Mouse (Mus musculus) bone marrow macrophage, adult 2 months (primary cell): ENCODE measurements around the gene Tnf.

Experiments used
- CTCF ChIP-seq: IDR thresholded peaks from 2 replicates; pipeline ENCODE4 v1.5.1; 2012; ENCODE audit warnings: low read depth, mild to moderate bottlenecking, low read length, moderate library complexity
- POLR2A ChIP-seq: IDR thresholded peaks from 2 replicates; pipeline ENCODE4 v1.6.1; 2012; ENCODE audit warnings: mild to moderate bottlenecking, low read depth, low read length, borderline replicate concordance

GRCm38 (mm10) chr17:35210593-35210992 is 8.8 kb upstream of the Tnf start:
- no peak for TF ChIP-seq CTCF
- TF ChIP-seq POLR2A: no peak
